Mouse (Mus musculus) heart, embryonic 15.5 days (tissue): ENCODE measurements around the gene Tcp11x2. TPM values are rescaled to one million over a fixed set of nuclear protein-coding genes. Genes with fewer than 3 reads are reported as not detected.

Source experiments
- ATAC-seq: fragments of 200-750 bp; cut with Nextera tagmentation; replicated peaks from 2 replicates; pipeline ENCODE4 v1.8.0; 2017; ENCODE audit warnings: low read depth, moderate TSS enrichment; ENCODE audit not compliant: insufficient number of reproducible peaks, insufficient read depth, low FRiP score
- H3K27ac ChIP-seq: fragments of 300-500 bp; sonication (generic); 2 replicates; pipeline ENCODE4 v1.5.1; 2015; ENCODE audit warnings: mild to moderate bottlenecking, inconsistent platforms
- H3K27me3 ChIP-seq: fragments of 300-500 bp; sonication (generic); 2 replicates; pipeline ENCODE4 v1.6.1; 2015; ENCODE audit warnings: inconsistent platforms
- H3K36me3 ChIP-seq: fragments of 300-500 bp; sonication (generic); 2 replicates; pipeline ENCODE4 v1.6.1; 2015; ENCODE audit warnings: mild to moderate bottlenecking, inconsistent platforms
- H3K4me1 ChIP-seq: fragments of 300-500 bp; sonication (generic); replicated peaks from 2 replicates; pipeline ENCODE4 v1.6.1; 2015; ENCODE audit warnings: inconsistent platforms
- H3K4me2 ChIP-seq: fragments of 300-500 bp; sonication (generic); 2 replicates; pipeline ENCODE4 v1.6.1; 2015; ENCODE audit warnings: inconsistent platforms, mild to moderate bottlenecking, moderate library complexity
- H3K4me3 ChIP-seq: fragments of 300-500 bp; sonication (generic); 2 replicates; pipeline ENCODE4 v1.5.1; 2015; ENCODE audit warnings: mild to moderate bottlenecking, inconsistent platforms
- H3K9ac ChIP-seq: fragments of 300-500 bp; sonication (generic); 2 replicates; pipeline ENCODE4 v1.6.1; 2015; ENCODE audit warnings: mild to moderate bottlenecking, inconsistent platforms
- H3K9me3 ChIP-seq: fragments of 300-500 bp; sonication (generic); replicated peaks from 2 replicates; pipeline ENCODE4 v1.6.1; 2016; ENCODE audit warnings: inconsistent platforms
- WGBS: fragments of 180-500 bp; shearing (Covaris S2); methylation state at CpG from one replicate; pipeline ENCODE4 v1.1.7; 2015; ENCODE audit warnings: mixed read lengths; 5-methylcytosine and 5-hydroxymethylcytosine counted together
- polyA plus RNA-seq: library from polyadenylated mRNA; unstranded; fragments of >200 nt; fragmentation: Nextera tagmentation; extraction: Ambion mirVana; gene quantifications from 2 replicates; pipeline ENCODE4 v1.2.1, GENCODE M21; 2015

Gene Tcp11x2
- polyA plus RNA-seq, 1 experiment from 2014 or later = not detected

DNA sequence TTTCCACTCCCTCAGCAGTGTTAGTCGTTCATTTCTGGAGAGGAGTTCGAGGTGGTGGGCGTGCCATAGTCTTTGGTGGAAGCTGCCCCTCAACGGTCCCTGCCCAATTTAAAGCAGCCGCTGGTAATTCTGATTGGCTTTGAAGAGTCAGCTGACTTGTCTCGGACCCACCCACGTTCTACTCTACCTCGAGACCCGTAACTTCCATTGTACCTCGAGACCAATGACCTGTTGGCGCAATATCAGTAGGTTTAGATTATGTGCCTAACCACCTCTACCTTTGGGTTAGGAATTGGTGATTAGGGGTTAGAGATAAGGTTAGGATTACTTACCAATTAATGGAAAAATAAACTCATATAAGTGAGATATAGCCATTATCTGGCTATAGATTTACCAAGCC, 66.0 kb downstream of the Tcp11x2 start, which contains the start of gene Prame:
TSS of gene Prame (minus strand) at position 101 of the 400 bp plus-strand sequence.
- no peak within 1 kb of the TSS for H3K9ac ChIP-seq
- ATAC-seq = no peak
- no peaks in the 10 kb centered on the region for H3K4me1 ChIP-seq
- no peaks in the 10 kb centered on the region for H3K9me3 ChIP-seq
- H3K4me3 ChIP-seq = no peak within 1 kb of the TSS
- H3K27me3 ChIP-seq = no peaks in the 10 kb centered on the region
- 79% methylated on average over 11 of the region's 11 CpGs for WGBS
- no peaks in the 10 kb centered on the region for H3K36me3 ChIP-seq
- no peak within 1 kb of the TSS for H3K27ac ChIP-seq
- no peak within 1 kb of the TSS for H3K4me2 ChIP-seq

Other genes starting within 250 kb of the Tcp11x2 start
- gene AV320801, start 199.2 kb downstream of the Tcp11x2 start, polyA plus RNA-seq = not detected in 2 replicates
- gene Nxf7, start 95.0 kb downstream of the Tcp11x2 start, polyA plus RNA-seq = 0.11 and 0.16 TPM in 2 replicates
- not detected in 2 replicates for gene Prame, start 66.1 kb downstream of the Tcp11x2 start, polyA plus RNA-seq
- 0.74 TPM in 1 of 2 replicates, not detected in the other for gene Tmsb15a, start 31.5 kb upstream of the Tcp11x2 start, polyA plus RNA-seq
- gene Armcx5, start 48.9 kb upstream of the Tcp11x2 start, polyA plus RNA-seq = 7.9 and 9.0 TPM in 2 replicates
- 26.1 and 35.1 TPM in 2 replicates for gene Gprasp1, start 48.9 kb upstream of the Tcp11x2 start, polyA plus RNA-seq
- gene Bhlhb9, start 103.8 kb upstream of the Tcp11x2 start, polyA plus RNA-seq = 62.3 and 62.8 TPM in 2 replicates
- gene Gprasp2, start 145.2 kb upstream of the Tcp11x2 start, polyA plus RNA-seq = 17.6 and 22.7 TPM in 2 replicates